Mouse (Mus musculus) kidney, postnatal 36 days (tissue): ENCODE data around the gene Pomgnt1.
A peak's percentile ranks its signal among the peaks of the same experiment; 100 is the strongest.

Experiments used
- DNase-seq, 2 experiments: peaks; one replicate each; pipeline ENCODE4 v3.0.0; 2021 to 2022; ENCODE audit warnings: mixed read lengths in 2 of 2

The Pomgnt1 gene

DNA sequence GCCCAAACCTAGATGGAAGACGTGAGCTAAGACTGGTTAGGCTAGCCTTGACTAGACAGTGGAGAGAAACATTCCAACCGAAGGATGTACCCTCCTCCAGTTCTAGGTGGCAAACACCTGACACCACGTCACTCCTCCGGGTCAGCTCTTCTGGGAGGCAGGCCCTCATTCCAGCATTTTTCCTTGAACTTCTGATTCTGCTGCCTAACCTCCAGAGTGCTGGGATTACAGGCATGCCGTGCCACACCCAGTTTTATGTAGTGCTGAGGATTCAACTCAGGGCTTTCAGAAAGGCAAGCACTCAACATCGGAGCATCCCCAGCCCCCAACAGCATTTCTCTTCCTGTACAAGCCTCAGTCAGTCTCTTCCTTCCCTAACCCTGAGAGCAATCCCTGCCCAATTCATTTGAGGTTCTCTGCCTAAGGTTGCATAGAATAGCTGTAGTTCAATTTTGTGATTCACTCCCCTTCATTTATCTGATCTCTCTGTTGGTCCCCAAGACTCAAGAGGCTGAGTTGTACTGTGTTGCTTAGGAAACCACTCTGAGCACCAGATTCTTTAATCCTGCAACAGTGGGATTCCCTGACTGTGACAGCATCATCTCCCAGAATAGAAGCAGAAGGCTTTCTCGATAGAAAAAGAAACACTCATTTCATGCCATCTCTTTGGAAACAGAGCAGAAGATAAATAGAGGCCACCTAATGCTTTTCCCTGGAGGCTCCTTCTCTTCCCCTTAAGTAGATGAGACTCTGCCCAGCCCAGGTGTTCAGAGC is 17.3 kb downstream of the Pomgnt1 start:
- no peak for DNase-seq

- DNase-seq: no peak
Measured at GRCm38 (mm10) chr4:116141736-116142135, 18.1 kb downstream of the Pomgnt1 start.

DNA sequence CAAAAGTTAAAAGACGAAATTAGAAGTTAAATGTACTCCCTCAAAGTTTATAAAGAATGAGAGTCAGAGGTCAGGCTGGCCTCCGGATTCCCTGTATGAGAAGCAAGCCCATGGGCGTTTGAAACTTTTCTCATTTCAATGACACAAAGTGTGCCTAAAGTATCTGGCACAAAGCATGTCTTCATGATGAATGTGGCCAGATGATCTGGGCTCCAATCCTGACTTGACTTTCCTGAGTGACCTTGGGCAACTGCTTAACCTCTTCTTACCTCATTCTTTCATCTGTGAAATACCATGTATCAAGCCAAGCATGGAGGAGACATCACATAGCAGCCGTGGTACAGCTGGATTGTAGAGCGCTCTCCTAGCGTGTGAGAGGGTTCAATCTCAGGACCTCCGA is 18.6 kb downstream of the Pomgnt1 start:
- no peak for DNase-seq

GRCm38 (mm10) chr4:116143317-116143811 is 19.7 kb downstream of the Pomgnt1 start:
- DNase-seq: peak; percentile 38 to 45

GRCm38 (mm10) chr4:116143891-116144717 is 20.5 kb downstream of the Pomgnt1 start:
- peak; percentile 72 to 85 for DNase-seq

DNA sequence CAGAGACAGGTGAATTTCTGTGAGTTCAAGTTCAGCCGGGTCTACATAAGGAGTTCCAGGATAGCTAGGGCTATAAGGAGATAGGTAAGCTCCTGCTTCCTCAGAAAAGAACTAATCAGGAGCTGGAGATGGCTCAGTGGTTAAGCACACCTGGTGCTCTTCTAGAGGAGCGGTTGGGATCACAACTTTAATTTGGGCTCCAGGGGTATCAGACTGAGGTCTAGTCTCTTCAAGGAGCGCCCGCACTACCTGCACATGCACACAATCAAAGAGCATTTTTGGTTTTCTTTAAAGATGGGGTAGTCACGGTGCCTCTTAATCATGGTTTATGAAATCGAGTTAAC is 26.1 kb downstream of the Pomgnt1 start:
- DNase-seq: no peak

- DNase-seq: peak; percentile 66 to 89
Measured at GRCm38 (mm10) chr4:116150156-116150861, 26.7 kb downstream of the Pomgnt1 start.

GRCm38 (mm10) chr4:116150862-116151221 is 27.2 kb downstream of the Pomgnt1 start:
- DNase-seq: no peak

GRCm38 (mm10) chr4:116151238-116151637 is 27.6 kb downstream of the Pomgnt1 start, which contains the start of gene Lurap1:
TSS of gene Lurap1 (minus strand) at chr4:116151338.
- DNase-seq: no peak

- DNase-seq: no peak
Measured at GRCm38 (mm10) chr4:116152702-116153101, 29.1 kb downstream of the Pomgnt1 start.

- peak; percentile 47 to 60 for DNase-seq
Measured at GRCm38 (mm10) chr4:116157882-116158281, 34.2 kb downstream of the Pomgnt1 start.

DNA sequence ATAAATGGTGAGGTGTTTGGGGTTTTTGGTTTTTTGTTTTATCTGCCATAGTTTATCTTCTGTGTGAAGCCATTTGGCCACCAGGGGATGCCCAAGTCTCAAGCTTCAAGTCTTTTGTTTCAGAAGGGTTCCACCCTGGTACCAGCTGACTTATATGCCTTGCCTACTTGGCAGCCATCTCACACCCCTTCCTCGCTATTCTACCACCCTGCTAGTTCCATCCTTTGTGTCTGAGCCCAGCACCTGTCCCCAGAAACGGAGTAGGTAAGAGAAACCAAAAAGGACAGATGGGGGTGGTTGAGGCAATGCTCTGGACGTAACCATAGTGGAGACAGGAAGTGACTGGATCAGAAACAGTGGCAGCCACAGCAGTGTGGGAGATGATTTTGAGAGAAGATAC is 36.3 kb downstream of the Pomgnt1 start:
- DNase-seq: peak in 1 of 2 experiments; percentile 64

DNA sequence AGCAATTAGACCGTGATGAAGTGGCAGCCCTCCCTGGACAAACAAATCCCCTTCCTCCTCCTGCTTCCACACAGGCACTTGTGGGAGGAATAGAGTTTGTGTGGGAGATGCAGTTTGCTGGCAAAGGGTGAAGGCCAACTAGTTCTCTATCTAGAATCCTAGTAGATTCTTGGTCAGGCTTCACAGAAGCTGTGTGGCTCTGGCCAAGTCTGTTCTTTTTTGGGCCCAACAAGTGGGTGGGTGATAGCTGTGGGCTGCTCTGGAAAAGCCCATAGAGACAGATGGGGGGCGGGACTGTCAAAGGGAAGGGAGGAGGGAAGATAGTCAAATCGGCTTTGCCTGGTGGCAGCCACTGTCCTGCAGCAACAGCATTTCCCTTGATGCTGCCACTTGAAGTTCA is 37.1 kb downstream of the Pomgnt1 start:
- no peak for DNase-seq

DNA sequence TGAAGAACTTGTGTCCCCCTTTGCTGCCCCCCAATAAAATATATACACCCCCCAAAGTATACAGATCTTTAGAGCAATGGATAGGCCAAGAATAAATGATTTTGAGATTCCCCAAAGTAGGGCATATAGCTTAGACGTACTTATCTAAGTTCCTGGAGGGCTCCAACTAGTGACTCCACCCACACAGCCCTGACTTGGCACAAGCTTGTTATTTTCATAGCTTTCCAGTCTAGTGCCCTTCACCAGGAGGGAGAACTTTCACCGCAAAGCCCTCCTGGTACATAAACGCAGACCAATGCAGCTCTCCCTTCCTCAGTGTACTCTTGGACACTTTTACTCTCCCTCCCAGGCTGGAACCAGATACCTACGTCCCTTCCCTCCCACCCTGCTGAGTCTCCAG is 38.5 kb downstream of the Pomgnt1 start:
- peak; percentile 65 for DNase-seq

DNA sequence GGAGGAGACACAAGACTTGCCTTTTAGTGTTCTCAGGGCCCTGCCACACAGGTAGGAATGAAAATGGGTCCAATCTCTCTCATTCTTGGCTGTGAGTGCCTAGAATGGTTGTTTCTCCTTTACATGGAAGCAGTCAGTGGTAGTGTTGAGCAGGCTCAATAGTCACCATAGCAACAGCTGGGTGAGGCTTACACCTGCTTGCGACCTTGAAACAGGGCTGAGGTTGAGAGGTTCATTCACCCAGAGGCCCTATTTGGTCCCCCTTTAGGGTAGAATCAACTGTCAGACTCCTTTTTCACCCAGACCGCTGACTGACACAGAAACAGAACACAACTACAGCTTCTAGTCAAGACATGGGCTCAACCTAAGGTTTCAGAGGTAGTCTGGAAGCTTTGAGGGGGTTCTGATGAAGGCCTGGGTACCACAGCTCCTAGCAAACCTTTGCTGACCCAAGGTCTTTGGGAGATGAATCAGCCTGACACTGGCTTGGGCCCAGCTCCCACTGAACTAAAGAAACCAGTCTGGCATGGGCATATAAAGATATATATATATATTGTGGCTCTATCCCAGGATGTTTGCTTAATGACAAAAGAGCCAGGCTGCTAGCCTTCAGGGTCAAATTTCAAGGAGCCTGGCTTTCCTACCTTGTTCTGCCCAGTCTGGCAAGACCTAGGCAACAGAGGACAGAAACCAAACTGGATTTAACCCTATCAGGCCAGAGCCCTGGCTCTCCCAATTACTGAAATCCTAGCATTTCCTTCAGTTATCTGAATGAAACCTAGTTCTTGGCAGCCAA is 41.3 kb downstream of the Pomgnt1 start:
- no peak for DNase-seq

- no peak for DNase-seq
Measured at GRCm38 (mm10) chr4:116165708-116166407, 42.2 kb downstream of the Pomgnt1 start.

DNA sequence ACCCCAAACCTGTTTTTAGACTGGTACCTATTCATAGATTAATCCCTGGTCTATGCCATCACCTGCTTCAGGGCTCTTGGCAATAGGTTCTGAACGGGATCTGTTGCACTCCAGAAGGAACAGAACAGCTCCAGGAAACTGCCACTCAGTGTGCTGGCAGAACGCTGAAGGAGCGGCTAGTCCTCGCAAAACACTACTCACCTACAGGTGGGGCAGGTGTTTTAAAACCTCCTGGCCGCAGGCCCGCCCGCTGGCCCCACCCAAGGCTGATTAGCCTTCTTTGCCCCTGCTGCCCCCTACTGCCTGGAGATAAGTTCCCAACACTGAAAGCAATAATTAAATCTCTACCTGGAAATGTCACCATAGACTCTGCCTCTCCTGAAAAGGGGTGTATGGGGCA is 43.8 kb downstream of the Pomgnt1 start, which contains the start of gene Tspan1:
TSS of gene Tspan1 (minus strand) at position 198 of the 400 bp plus-strand sequence.
- DNase-seq: peak; percentile 69 to 81

DNA sequence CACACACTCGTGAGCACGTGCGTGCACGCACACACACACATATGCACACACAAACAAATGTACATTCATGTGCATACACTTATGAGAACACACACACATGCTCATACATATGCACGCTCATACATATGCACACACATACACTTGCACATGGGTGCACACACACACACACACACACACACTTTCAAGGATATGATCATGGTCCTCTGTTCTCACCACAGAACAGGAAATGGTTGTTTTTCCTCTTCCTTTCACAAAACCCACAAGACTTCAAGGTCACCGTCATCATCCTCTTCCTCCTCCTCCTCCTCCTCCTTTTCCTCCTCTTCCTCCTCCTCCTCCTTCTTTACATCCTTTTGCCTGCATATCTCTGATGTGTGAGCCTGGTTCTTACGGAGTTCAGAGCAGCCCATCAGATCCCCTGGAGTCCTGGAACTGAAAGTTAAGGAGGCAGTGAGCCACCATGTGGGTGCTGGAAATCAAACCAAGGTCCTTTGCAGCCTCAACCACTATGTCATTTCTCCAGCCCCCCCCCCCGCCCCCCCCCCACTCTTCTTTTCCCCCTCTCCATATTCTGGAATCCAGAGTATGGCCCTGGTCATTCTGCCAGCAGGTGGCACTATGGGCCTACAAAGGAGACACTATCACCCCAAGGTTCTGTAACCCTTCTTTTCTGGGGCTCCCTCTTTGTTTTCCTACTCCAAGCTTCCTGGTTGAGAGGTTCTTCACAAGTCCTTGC is 45.1 kb downstream of the Pomgnt1 start:
- peak; percentile 70 to 93 for DNase-seq

DNA sequence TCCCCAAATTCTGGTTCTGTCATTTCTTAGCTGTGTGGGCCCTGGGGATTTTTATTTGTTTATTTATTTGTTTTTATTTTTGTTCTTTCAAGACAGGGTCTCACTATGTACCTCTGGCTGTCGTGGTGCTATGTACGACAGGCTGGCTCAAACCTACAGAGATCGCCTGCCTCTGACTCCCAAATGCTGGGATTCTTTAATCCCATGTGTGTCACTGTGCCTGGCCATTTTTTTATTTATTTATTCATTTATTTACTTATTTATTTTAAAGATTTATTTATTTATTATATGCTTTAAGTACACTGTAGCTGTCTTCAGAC is 45.7 kb downstream of the Pomgnt1 start:
- DNase-seq: no peak

- no peak for DNase-seq
Measured at GRCm38 (mm10) chr4:116173072-116173471, 49.4 kb downstream of the Pomgnt1 start, which contains the start of the genes 1700042G07Rik and Gm49337. TSS of gene 1700042G07Rik (plus strand) at chr4:116173372. TSS of gene Gm49337 (plus strand) at chr4:116173384.

DNA sequence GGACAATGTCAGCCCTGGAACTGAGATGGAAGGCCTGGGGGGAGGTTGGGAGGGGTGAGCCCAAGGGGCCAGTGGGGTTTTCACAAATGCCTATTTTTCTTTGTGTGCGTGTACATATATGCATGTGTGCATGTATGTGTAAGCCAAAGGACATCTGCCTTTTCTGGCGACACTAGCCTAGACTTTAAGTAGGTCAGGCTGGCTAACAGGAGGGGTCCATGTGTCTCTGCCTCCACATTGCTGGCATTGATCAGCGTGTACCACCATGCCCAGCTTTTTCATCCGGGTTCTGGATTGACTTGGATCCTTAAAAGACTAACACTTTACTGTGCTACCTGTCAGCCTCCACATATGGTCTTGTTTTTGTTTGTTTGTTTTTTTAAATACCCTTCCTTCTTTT is 50.1 kb downstream of the Pomgnt1 start:
- DNase-seq: no peak
